Mouse (Mus musculus): ENCODE measurements around the gene Vcp.
"Not testable (repeated sequence)": the region's sequence is repeated elsewhere in the genome, so short reads cannot be mapped to it uniquely, and the experiment has no call there.

Gene Vcp

DNA sequence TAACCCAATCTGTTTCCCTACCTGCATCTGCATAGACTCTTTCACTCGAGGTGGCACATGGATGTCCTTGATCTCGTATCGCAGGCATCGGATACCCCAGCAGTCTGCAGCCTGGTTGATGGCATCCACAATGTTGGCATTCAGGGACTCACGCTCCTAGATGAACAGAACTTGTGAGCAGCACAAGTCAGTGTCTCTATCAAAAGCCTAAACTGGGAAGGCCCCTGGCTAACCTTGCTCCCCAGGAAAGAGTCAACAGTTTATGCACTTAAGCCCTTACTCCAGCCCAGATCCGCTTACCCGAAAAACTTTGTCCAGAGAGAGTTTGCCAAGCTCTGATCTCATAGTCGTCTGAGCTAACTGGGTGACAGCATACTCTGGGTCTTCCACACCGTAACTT, 29.4 kb upstream of the Vcp start:
- DNase-seq (ENCODE audit: low spot score in 2 of 2), result no peak

DNA sequence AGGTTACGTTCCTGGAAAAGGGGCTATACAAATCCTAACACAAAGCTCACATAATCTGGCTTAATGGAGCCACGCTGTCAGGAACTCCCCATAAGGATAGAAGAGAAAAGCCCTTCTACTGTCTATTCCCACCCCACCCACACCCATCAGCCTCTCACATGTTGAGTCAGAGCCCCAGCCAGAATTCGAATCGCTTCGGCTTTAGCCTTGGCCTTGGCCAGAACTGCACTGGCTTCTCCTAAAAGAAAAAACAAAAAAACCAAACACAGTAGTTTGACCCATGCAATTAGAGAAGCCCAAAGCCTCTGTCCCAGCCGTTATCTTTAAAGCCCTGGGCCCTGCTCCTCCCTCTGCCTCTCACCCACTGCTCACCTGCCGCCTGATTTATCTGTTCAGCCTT, 28.8 kb upstream of the Vcp start:
- no peak for DNase-seq (ENCODE audit: low spot score in 2 of 2)

DNA sequence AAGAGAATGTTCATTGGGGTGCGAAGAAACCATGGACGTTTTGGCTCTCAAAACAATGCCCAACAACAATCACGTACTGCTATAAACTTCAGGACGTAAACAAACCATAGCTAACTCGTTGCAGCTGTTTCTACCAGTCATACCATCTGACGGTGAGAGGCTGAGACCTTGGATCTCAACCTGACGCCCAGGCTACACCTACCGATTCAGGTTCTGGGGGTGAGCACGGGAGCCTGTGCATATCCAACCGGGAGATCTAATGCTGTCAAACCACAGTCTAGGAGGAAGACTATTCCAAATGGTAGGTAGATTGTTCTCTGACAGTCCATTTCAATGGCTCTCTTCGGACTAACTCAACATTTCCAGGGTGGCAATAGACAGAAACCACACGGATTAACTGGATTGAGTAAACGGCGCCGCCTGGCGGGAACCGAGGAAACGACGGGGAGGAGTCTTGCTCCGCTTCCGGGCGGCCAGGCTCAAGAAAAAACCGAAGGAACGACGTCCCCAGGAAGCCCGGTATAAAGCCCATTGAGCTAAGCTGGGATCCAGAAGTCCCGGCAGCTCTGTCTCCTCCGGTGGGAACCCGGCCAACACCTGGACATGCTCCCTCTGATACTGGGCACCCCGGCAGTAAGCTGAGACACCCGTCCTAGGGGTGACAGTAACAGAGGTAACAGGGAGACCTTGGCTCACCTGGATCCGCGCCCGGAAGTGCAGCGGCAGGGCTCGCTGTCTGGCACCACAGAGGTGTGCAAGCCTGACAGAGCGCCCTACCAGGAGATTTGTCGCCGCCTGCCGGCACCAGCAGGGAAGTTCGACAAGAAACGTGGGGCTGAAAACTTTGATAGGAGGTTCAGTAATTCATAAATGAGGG, 25.0 kb upstream of the Vcp start, which contains the start of gene Pigo:
TSS of gene Pigo (minus strand) at position 736 of the 877 bp plus-strand sequence.
- DNase-seq (ENCODE audit: low spot score in 2 of 2), result peak; percentile 85 to 89

DNA sequence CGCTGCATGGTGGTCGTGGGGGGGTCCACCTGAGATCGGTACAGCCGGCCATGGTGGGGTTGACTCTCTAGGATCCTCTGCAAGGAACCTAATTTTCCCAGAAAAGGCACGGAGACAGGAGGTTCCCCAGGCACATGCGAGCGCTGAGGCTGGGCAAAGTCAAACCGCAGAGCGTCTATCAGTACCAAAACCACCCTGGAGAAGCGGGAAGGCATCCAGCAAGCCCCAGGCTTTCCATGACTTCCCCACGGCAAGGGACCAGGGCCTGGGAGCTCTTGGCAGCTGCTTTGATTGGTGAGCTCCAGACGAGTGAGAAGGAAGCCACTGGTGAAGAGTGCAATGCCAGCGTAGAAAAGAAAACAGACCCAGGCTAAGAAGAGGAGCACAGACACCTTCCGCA, 24.4 kb upstream of the Vcp start:
- no peak for DNase-seq (ENCODE audit: low spot score in 2 of 2)

DNA sequence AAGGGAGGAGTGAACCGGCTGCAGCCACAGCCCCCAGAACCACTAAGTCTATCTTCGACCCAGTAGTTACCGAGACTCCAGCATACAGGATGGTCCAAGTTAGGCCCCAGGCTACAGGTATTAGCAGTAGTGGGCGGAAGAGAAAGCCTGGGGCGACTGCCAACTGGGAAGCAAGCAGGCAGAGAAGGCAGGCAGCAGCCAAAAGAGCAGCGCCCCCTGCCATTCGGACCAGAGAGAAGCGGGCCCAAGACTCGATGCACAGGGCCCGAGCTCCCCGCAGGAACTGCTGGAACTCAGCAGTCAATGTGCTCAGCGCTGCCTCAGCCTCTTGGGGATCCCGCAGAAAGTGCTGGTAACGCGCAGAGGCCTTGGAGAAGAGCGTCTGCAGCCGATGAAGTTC, 21.0 kb upstream of the Vcp start:
- DNase-seq (ENCODE audit: low spot score in 2 of 2), result no peak

DNA sequence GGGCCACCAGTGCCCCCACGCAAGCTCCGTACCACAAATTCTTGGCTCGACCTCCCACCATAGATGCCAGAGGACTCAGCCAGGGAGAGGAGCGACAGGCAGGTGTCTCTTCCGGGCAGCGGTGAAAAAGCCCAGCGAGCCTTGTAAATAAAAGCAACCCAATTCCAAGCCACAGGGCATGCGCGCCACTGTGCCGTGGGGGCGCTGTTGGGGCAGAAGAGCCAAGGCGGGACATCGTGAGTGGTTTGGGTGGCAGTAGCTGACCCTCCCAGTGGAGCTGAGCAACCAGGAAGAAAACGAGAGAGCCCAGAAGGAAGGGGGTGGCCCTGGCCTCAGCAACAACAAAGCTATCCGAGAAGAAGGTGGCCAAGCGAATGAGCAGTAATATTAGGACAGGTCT, 20.6 kb upstream of the Vcp start:
- no peak for DNase-seq (ENCODE audit: low spot score in 2 of 2)

DNA sequence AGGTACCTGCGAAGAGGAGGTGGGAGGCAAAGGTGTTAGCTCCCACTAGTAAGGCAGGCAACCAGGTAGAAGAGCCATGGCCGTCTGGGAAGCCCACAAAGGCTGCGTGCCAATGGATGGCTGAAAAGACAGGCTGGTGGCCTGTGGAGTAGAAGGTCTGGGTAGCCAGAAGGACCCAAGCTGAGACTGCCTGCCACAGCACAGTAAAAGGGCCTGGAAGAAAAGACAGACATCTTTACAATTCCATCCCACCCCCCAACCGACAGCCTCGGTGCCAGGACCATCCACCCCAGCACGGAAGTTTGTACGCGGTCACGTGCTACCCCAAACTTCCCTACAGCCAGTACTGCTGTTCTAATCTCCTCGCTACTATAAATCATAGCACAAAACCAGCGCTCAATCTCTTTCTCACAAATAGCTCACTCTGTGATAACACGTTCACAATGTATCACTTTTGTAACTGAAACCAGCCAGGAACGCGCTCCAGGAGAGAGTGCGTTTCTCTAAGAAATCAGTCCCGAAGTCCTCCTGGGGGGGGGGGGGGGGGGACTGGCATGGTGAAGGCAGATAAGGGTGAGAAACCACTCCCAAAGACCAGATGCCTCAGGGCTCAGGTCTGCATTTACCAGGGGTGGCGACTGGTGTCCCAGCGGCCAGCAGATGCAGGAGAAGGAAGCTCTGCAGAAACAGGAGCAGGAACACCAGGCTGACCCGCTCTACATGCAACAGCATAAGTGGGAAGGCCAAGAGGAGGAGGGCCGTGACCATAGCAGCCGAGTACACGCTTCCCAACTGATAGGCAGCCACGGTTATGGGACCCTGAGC, 19.5 kb upstream of the Vcp start:
- DNase-seq (ENCODE audit: low spot score in 2 of 2), result no peak

DNA sequence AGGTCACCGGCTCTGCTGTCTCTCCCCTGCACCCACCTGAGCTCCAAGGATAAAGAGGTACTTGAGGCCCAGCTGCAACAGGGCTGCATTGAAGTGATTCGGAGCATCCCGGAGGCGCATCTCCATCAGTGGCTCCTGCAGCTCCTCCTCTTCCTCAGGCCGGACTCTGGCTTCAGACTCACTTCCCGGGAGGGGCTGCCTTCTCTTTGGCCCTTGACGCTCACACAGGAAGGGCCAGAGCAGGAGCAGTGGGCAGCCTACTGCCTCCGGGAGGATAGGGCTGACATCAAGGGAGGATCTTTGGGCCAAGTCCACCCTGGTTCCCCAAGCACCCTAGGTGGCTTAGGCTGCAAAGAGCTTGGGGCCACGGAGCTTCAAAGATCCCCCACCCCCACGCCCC, 18.9 kb upstream of the Vcp start:
- DNase-seq (ENCODE audit: low spot score in 2 of 2), result no peak

DNA sequence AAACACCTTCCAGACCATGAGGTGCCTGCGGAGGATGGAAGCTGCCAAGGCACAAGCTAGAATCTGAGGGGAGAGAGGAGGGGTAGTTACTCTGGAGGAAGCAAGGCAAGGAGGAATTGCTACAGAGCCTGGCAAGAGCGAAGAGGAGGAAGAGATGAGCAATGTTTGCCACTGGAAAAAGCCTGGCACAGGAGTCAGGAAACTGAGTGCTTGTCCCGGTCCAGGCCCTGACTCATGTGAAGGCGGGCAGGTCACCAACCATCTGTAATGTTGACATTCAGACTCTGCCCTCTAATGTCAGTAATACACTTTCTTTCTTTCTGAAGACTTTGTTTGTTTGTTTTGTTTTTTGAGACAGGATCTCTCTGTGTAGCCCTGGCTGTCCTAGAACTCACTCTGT, 17.8 kb upstream of the Vcp start:
- DNase-seq (ENCODE audit: low spot score in 2 of 2), result no peak

DNA sequence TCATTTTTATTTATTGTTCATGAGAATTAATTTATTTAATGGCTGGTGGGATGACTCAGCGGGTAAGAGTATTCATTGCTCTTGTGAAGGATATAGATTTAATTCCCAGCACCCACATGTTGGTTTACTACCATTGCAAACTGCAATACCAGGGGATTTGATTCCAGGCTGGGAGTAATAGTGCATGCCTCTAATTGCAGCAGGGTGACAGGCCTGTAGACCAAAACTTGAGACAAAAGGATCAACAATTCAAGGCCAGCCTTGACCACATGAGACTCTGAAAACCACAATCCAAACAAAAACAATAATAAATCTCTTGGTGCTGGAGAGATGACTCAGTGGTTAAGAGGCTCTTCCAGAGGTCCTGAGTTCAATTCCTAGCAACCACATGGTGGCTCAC, 11.8 kb upstream of the Vcp start:
- DNase-seq (ENCODE audit: low spot score in 2 of 2), result no peak

DNA sequence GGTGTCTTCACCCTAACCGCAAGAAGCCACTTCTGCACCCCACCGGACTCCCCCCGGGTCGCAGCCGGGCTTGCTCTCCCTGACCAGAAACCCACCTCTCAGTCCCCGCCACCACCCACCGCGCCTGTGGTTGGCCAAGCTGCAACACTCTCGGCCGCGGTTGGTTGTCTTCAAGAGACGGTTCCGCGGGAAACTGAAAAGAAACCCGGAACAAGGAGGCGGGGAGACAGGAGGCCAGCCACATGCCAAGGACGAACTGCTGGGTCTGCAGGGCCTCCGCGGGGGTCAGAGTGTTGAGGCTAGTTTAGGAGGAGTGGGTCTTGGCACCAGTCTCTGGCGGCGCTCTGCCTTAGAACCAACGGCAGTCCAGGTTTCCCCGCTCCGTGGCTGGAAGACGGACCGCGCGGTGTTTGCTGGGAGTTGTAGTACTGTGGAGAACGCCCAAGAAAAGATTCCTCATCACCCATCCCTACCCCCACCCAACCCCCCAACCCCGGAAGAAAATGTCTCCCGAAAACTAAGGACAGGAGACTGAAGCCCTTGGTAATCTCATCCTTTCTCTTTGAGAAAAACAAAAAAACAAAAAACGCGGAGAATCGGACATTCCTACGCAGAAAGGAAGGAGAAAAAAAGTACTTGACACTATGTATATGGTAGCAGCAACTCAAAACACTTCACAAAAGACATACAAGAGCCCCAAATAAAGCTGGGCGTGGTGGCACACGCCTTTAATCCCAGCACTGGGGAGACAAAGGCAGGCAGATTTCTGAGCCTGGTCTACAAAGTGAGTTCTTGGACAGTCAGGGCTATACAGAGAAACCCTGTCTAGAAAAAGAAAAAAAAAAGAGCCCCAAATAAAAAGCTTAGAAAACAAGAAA, 10.1 kb upstream of the Vcp start, which contains the start of gene Fancg:
TSS of gene Fancg (minus strand) at position 346 of the 878 bp plus-strand sequence.
- peak; percentile 57 to 75 for DNase-seq (ENCODE audit: low spot score in 2 of 2)

DNA sequence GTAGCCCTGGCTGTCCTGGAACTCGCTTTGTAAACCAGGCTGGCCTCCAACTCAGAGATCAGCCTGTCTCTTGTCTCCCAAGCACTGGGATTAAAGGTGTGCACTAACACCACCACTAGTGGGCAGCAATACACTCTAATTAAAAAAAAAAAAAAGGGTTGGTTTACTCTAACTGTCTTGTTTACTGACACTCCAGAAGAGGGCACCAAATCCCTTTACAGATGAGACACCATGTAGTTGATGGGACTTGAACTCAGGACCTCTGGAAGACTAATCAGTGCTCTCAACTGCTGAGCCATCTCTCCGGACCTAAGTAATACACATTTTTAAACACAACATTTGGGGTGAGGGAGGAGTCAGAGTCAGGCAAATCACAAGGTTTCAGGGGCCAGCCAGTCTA, 5.5 kb upstream of the Vcp start:
- no peak for DNase-seq (ENCODE audit: low spot score in 2 of 2)

DNA sequence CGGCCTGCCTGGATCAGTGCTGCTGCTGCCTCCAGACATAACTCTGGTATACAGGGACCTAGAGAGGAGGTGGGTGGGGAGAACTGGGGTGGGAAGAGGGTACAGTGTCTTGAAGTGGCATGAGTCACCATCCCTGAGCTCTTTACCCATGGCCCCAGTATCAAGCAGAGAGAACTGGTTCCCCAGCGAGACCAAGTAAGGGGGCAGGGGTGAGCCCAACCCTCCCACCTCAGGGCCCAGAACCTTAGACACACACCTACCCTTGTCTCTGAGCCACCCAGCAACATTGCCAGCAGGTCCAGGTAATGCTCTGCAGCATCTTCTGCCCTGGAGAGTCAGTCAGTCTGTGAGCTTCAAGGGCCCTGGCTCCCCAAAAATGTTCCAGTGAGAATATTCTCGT, 4.6 kb upstream of the Vcp start:
- no peak for DNase-seq (ENCODE audit: low spot score in 2 of 2)

DNA sequence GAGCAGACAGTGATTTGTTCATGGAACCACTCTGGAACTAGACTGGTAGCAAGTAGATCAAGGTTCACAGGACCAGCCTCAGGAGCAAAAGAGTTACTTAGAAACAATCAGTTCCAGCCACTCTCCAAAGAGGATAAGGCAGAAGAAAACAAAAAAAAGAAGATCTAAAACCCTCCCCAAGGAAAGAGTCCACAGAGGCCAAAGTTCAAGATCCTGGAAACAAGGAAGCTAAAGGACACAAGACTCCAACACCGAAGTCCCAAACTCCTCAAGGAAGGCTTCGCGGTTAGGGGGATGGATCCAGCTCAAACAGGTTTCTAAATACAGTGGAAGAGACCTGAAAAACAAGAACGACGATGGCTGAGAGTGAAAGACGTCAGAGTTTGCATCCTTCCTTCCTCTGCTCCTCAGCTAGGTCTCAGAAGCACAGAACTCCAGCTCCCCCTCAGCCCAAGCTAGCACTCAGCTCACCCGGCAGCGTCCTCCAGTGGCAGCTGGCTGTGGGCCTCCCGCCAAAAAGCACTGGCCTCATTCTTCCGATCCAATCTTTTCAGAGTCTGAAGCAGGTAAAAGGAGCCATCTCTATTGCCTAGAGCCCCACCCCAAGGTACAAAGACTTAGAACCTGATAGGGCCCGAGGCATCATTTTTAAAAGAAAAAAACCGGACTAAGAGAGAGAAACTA, 2.6 kb upstream of the Vcp start:
- DNase-seq (ENCODE audit: low spot score in 2 of 2), result no peak

DNA sequence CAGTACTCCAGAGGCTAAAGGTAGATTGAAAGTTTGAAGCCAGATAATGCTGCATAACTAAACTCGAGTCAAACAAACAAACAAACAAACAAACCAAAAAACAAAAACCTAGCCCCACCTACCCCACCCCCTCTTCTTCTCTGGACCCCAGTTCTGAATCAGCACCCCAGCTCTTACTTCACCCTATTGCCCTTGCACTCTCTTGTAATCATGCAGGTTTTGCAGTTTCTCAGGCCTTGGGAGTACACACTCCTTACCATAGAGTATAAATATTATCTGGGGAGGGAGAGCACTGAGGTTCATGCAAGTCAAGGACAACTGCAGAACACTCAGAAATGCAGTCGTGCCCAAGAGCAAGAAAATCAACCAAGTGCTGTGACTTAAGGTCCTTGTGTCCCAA, 965 bp upstream of the Vcp start:
- no peak for DNase-seq (ENCODE audit: low spot score in 2 of 2)

DNA sequence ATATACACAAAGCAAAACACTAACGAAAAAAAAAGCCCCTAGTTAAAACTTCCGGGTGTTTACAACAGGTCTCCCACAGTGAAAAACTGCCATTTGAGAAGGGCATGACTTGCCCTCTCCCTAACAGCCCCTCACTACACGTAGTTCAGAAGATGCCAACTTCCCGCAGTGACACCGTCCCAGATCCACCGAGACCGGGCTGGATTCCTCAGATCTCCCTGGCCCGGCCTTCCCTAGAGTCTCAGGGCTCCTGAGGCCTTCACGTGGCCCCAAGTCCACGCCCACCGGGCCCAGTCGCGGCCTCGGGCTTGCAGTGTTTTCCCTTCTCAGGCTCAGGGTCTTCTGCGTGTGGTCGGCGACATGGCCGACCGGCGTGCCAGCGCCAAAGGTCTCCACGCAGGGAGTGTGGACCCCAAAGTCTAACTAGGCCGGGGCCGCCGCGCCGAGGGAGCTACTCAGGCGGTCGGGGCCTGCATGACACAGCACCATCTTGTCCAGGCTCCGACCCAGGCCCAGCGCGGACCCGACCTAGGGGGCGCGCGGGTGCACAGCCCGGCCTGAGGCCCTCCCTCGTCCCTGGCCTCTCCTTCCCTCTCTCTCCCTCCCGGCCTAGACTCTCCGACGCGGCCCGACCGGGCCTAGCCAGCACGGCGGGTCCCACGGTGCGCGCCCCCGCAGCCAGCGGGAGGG, 711 bp downstream of the Vcp start:
- DNase-seq (ENCODE audit: low spot score in 2 of 2), result peak; percentile 49 to 60

DNA sequence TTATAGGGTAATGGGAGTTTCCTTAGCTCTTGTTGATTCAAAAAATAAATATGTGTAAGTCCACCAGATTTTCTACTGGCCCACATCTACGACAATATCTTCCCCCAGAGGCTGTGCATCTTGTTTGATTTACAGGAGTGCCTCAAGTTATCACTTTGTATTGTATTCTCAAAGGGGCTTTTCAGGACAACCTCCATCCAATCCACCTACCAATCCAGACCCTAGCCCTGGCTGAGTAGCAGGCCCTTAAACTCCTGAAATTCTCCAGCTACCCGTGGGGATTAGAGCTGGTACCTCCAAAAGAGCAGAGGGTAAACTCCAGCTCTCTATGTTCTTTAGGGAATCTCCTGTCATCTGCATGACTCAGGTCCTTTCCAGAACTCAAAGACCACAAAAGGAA, 2.3 kb downstream of the Vcp start:
- DNase-seq (ENCODE audit: low spot score in 2 of 2), result no peak

DNA sequence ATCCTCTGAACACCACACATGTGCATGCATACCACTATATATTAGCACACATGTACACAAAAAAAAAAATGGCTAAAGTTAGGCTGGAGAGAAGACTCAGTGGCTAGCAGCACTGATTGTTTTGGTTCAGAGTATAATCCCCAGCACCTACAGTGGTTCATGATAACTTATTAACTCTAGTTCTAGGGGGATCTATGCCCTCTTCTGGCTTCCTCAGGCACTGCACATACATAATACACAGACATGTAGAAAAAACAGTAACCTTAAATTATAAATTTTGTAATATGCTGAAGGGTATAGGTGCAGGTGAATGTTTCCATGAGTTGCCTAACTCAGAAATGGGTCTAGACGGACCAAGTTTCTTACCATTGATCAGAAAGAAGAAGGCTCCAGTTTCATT, 12.0 kb downstream of the Vcp start:
- DNase-seq (ENCODE audit: low spot score in 2 of 2), result no peak

DNA sequence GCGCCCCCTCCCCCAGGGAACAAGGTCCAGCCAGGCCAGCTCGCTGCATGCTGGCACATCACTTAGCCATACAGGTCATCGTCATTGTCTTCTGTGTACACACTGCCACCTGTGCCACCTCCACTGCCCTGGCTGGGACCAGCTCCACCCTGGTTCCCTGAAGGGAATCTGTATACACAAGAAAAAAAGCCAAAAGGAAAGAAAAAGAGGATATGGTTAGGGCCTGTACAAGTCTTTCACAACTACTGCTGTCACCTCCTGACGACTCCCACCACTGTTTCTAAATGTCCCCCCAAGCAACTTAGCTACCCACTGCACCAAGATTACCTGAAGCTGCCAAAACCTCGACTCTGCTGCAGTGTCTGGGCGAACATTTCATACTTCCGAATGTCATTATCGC, 19.8 kb downstream of the Vcp start:
- DNase-seq (ENCODE audit: low spot score in 2 of 2), result not testable (repeated sequence)

DNA sequence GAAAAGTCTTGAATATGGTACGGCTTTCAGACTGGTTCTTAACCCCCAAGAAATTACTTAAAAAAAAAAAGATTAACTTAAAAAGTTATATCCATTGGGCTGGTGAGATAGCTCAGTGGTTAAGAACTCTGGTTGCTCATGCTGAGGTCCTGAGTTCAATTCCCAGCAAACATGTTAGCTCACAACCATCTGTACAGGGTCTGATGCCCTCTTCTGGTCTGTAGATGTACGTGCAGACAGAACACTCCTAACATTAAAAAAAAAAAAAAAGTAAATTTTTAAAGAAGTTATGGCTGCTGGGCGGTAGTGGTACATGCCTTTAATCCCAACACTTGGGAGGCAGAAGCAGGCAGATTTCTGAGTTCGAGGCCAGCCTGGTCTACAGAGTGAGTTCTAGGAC, 22.2 kb downstream of the Vcp start:
- no peak for DNase-seq (ENCODE audit: low spot score in 2 of 2)

DNA sequence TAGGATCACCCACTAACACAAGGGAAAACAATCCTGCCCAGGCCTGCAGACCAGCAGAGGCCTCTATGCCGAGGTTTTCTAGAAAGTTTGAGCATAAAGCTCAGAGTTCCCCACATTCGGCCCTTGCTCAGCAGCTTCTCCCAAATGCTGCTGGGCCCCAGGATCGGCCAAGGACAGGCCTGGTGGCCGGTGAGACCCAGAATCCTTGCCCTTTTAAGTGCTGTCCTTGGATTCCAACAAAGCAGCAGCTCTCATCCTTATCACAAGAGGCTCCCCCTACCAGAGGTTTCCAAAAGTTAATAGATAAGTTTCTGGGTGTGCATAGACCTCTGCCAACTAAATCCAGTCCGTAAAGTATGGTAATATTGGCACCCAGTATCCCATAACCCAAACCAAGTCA, 26.4 kb downstream of the Vcp start:
- DNase-seq (ENCODE audit: low spot score in 2 of 2), result no peak

Measured in spleen, postnatal 14 days (tissue).